Mouse (Mus musculus): ENCODE data around the gene Rapgef1.

The Rapgef1 gene

GRCm38 (mm10) chr2:29671856-29672255 lies 52.3 kb downstream of the Rapgef1 start:
- no peak for DNase-seq (ENCODE audit: low read depth, low spot score)

GRCm38 (mm10) chr2:29672746-29673536 lies 53.4 kb downstream of the Rapgef1 start:
- peak; percentile 67 for DNase-seq (ENCODE audit: low read depth, low spot score)

- DNase-seq (ENCODE audit: low read depth, low spot score): no peak
These were observed 54.6 kb downstream of the Rapgef1 start for GRCm38 (mm10) chr2:29674087-29674486.

GRCm38 (mm10) chr2:29674545-29674944 lies 55.0 kb downstream of the Rapgef1 start:
- DNase-seq (ENCODE audit: low read depth, low spot score): no peak

GRCm38 (mm10) chr2:29675846-29676245 lies 56.3 kb downstream of the Rapgef1 start:
- DNase-seq (ENCODE audit: low read depth, low spot score): no peak

- no peak for DNase-seq (ENCODE audit: low read depth, low spot score)
These were observed 57.0 kb downstream of the Rapgef1 start for GRCm38 (mm10) chr2:29676513-29676912.

GRCm38 (mm10) chr2:29677842-29678241 lies 58.3 kb downstream of the Rapgef1 start:
- no peak for DNase-seq (ENCODE audit: low read depth, low spot score)

GRCm38 (mm10) chr2:29678524-29678923 lies 59.0 kb downstream of the Rapgef1 start:
- no peak for DNase-seq (ENCODE audit: low read depth, low spot score)

GRCm38 (mm10) chr2:29679710-29680584 lies 60.4 kb downstream of the Rapgef1 start:
- DNase-seq (ENCODE audit: low read depth, low spot score): no peak

GRCm38 (mm10) chr2:29683261-29683999 lies 63.9 kb downstream of the Rapgef1 start:
- no peak for DNase-seq (ENCODE audit: low read depth, low spot score)

GRCm38 (mm10) chr2:29684498-29684897 lies 65.0 kb downstream of the Rapgef1 start:
- DNase-seq (ENCODE audit: low read depth, low spot score): no peak

GRCm38 (mm10) chr2:29689014-29689413 lies 69.5 kb downstream of the Rapgef1 start:
- no peak for DNase-seq (ENCODE audit: low read depth, low spot score)

GRCm38 (mm10) chr2:29689495-29689894 lies 70.0 kb downstream of the Rapgef1 start:
- no peak for DNase-seq (ENCODE audit: low read depth, low spot score)

GRCm38 (mm10) chr2:29691068-29691467 lies 71.5 kb downstream of the Rapgef1 start:
- DNase-seq (ENCODE audit: low read depth, low spot score): no peak

- no peak for DNase-seq (ENCODE audit: low read depth, low spot score)
These were observed 72.0 kb downstream of the Rapgef1 start for GRCm38 (mm10) chr2:29691507-29691906.

GRCm38 (mm10) chr2:29692192-29692591 lies 72.7 kb downstream of the Rapgef1 start:
- no peak for DNase-seq (ENCODE audit: low read depth, low spot score)

- no peak for DNase-seq (ENCODE audit: low read depth, low spot score)
These were observed 76.8 kb downstream of the Rapgef1 start for GRCm38 (mm10) chr2:29696207-29696800.

GRCm38 (mm10) chr2:29698421-29699290 lies 79.1 kb downstream of the Rapgef1 start:
- no peak for DNase-seq (ENCODE audit: low read depth, low spot score)

GRCm38 (mm10) chr2:29700898-29701297 lies 81.4 kb downstream of the Rapgef1 start:
- no peak for DNase-seq (ENCODE audit: low read depth, low spot score)

- no peak for DNase-seq (ENCODE audit: low read depth, low spot score)
These were observed 81.9 kb downstream of the Rapgef1 start for GRCm38 (mm10) chr2:29701393-29701792.

GRCm38 (mm10) chr2:29702189-29702588 lies 82.7 kb downstream of the Rapgef1 start:
- DNase-seq (ENCODE audit: low read depth, low spot score): no peak

All from skeletal muscle tissue, adult 2 months (tissue).